Mouse (Mus musculus) neural tube, embryonic 11.5 days (tissue): ENCODE results near the gene Jag1. TPM values are rescaled to one million over a fixed set of nuclear protein-coding genes. Genes with fewer than 3 reads are reported as not detected.

ENCODE experiments used
- ATAC-seq: fragments of 200-750 bp; cut with Nextera tagmentation; 2 replicates; pipeline ENCODE4 v1.8.0; 2017; ENCODE audit warnings: moderate number of reproducible peaks, mild to moderate bottlenecking, moderate TSS enrichment, moderate library complexity; ENCODE audit not compliant: insufficient read depth, low FRiP score, low TSS enrichment
- DNase-seq: peaks from one replicate; pipeline ENCODE4 v3.0.0-alpha.2; 2015; ENCODE audit warnings: low spot score
- H3K27ac ChIP-seq: fragments of 300-500 bp; sonication (generic); 2 replicates; pipeline ENCODE4 v1.5.1; 2014; ENCODE audit warnings: low read depth, mild to moderate bottlenecking, low read length
- H3K27me3 ChIP-seq: fragments of 300-500 bp; sonication (generic); 2 replicates; pipeline ENCODE4 v1.6.1; 2014; ENCODE audit warnings: mild to moderate bottlenecking, low read length, mixed read lengths; ENCODE audit not compliant: control insufficient read depth, insufficient read depth
- H3K36me3 ChIP-seq: fragments of 300-500 bp; sonication (generic); 2 replicates; pipeline ENCODE4 v1.6.1; 2014; ENCODE audit warnings: mild to moderate bottlenecking, low read length, moderate library complexity, mixed read lengths; ENCODE audit not compliant: control insufficient read depth, insufficient read depth
- H3K4me1 ChIP-seq: fragments of 300-500 bp; sonication (generic); 2 replicates; pipeline ENCODE4 v1.6.1; 2014; ENCODE audit warnings: low read length, mixed read lengths; ENCODE audit not compliant: control insufficient read depth, insufficient read depth
- H3K4me2 ChIP-seq: fragments of 300-500 bp; sonication (generic); 2 replicates; pipeline ENCODE4 v1.6.1; 2014; ENCODE audit warnings: low read depth, mild to moderate bottlenecking, moderate library complexity
- H3K4me3 ChIP-seq: fragments of 300-500 bp; sonication (generic); 2 replicates; pipeline ENCODE4 v1.5.1; 2014; ENCODE audit warnings: low read depth, low read length
- H3K9ac ChIP-seq: fragments of 300-500 bp; sonication (generic); 2 replicates; pipeline ENCODE4 v1.6.1; 2014; ENCODE audit warnings: mild to moderate bottlenecking, low read length
- H3K9me3 ChIP-seq: fragments of 300-500 bp; sonication (generic); 2 replicates; pipeline ENCODE4 v1.6.1; 2016; ENCODE audit warnings: low read length; ENCODE audit not compliant: control insufficient read depth
- WGBS: fragments of 180-500 bp; shearing (Covaris S2); extraction: QIAGEN DNeasy Blood & Tissue Kit; methylation state at CpG from one replicate; pipeline ENCODE4 v1.1.7; 2014; 5-methylcytosine and 5-hydroxymethylcytosine counted together
- polyA plus RNA-seq: library from polyadenylated mRNA; unstranded; fragments of >200 nt; fragmentation: Nextera tagmentation; extraction: Ambion mirVana; gene quantifications from 2 replicates; pipeline ENCODE4 v1.2.1, GENCODE M21; 2014

Jag1 gene
- polyA plus RNA-seq, 1 experiment from 2014 or later: 25.6 TPM

- DNase-seq (no peak), ATAC-seq (no peak)
- Histone ChIP-seq H3K27ac (no peak overlapping the region), H3K4me1 (peaks cover 2% of the 10 kb centered on the region; the same call in 1 of the 2 replicates), H3K27me3 (no peaks in the 10 kb centered on the region), H3K4me2 (no peak overlapping the region), H3K9ac (no peak overlapping the region), H3K4me3 (no peak overlapping the region), H3K36me3 (no peaks in the 10 kb centered on the region; the same call in 1 of the 2 replicates), H3K9me3 (no peaks in the 10 kb centered on the region)
- 42% methylated on average over 10 of the region's 10 CpGs for WGBS
Measured at GRCm38 (mm10) chr2:137079721-137080320, 36.6 kb downstream of the Jag1 start.

- Histone ChIP-seq H3K27ac (no peak overlapping the region), H3K4me1 (peaks cover 8% of the 10 kb centered on the region), H3K9ac (no peak overlapping the region), H3K36me3 (no peaks in the 10 kb centered on the region), H3K4me2 (no peak overlapping the region), H3K9me3 (no peaks in the 10 kb centered on the region), H3K4me3 (no peak overlapping the region), H3K27me3 (no peaks in the 10 kb centered on the region)
- no peak for DNase-seq
- ATAC-seq: no peak
- WGBS: 72% methylated on average over 4 of the region's 4 CpGs
Measured at GRCm38 (mm10) chr2:137078771-137079170, 37.7 kb downstream of the Jag1 start.

- DNase-seq: no peak
- Histone ChIP-seq H3K27me3 (no peaks in the 10 kb centered on the region), H3K4me1 (peaks cover 15% of the 10 kb centered on the region), H3K4me3 (no peak overlapping the region), H3K36me3 (no peaks in the 10 kb centered on the region), H3K4me2 (no peak overlapping the region), H3K9ac (no peak overlapping the region), H3K27ac (no peak overlapping the region), H3K9me3 (no peaks in the 10 kb centered on the region)
- 15% methylated on average over 2 of the region's 2 CpGs for WGBS
- ATAC-seq: no peak
Measured at GRCm38 (mm10) chr2:137074313-137074620, 42.2 kb downstream of the Jag1 start.

- Histone ChIP-seq H3K27ac (0 out of 2 replicates have a peak overlapping the region, but pooled peaks have one; percentile 14), H3K27me3 (no peaks in the 10 kb centered on the region), H3K4me1 (peaks cover 15% of the 10 kb centered on the region), H3K36me3 (no peaks in the 10 kb centered on the region), H3K9me3 (no peaks in the 10 kb centered on the region), H3K4me2 (no peak overlapping the region), H3K9ac (no peak overlapping the region), H3K4me3 (no peak overlapping the region)
- 28% methylated on average over 16 of the region's 16 CpGs for WGBS
- no peak for DNase-seq
- ATAC-seq: peak; percentile 32
Measured at GRCm38 (mm10) chr2:137073473-137074312, 42.8 kb downstream of the Jag1 start.

GRCm38 (mm10) chr2:137067479-137068110 is 48.8 kb downstream of the Jag1 start:
- DNase-seq (no peak), ATAC-seq (no peak)
- Histone ChIP-seq H3K9ac (no peak overlapping the region), H3K27ac (no peak overlapping the region), H3K36me3 (no peaks in the 10 kb centered on the region), H3K4me2 (no peak overlapping the region), H3K4me3 (no peak overlapping the region), H3K4me1 (peaks cover 22% of the 10 kb centered on the region), H3K9me3 (no peaks in the 10 kb centered on the region), H3K27me3 (no peaks in the 10 kb centered on the region)
- whole genome bisulfite sequencing: 81% methylated on average over 10 of the region's 10 CpGs

GRCm38 (mm10) chr2:137064513-137064912 is 51.9 kb downstream of the Jag1 start:
- H3K27me3 ChIP-seq: no peaks in the 10 kb centered on the region
- peak; percentile 78 for ATAC-seq
- H3K4me3 ChIP-seq: no peak overlapping the region
- 42% methylated on average over 3 of the region's 3 CpGs for WGBS
- no peak overlapping the region for H3K27ac ChIP-seq
- H3K4me2 ChIP-seq: no peak overlapping the region
- H3K9me3 ChIP-seq: no peaks in the 10 kb centered on the region
- H3K4me1 ChIP-seq: peaks cover 22% of the 10 kb centered on the region
- no peak overlapping the region for H3K9ac ChIP-seq
- DNase-seq: no peak
- no peaks in the 10 kb centered on the region for H3K36me3 ChIP-seq

- no peak overlapping the region for H3K4me2 ChIP-seq
- no peaks in the 10 kb centered on the region for H3K9me3 ChIP-seq
- no peaks in the 10 kb centered on the region for H3K27me3 ChIP-seq
- DNase-seq (no peak), ATAC-seq (peak; percentile 36)
- H3K36me3 ChIP-seq: no peaks in the 10 kb centered on the region
- WGBS: 73% methylated on average over 1 of the region's 1 CpGs
- peaks cover 22% of the 10 kb centered on the region for H3K4me1 ChIP-seq
- no peak overlapping the region for H3K9ac ChIP-seq
- no peak overlapping the region for H3K27ac ChIP-seq
- no peak overlapping the region for H3K4me3 ChIP-seq
Measured at GRCm38 (mm10) chr2:137063829-137064228, 52.6 kb downstream of the Jag1 start.

- no peak overlapping the region for H3K4me2 ChIP-seq
- no peak overlapping the region for H3K4me3 ChIP-seq
- H3K27me3 ChIP-seq: no peaks in the 10 kb centered on the region
- 87% methylated on average over 1 of the region's 1 CpGs for WGBS
- DNase-seq (no peak), ATAC-seq (no peak)
- H3K4me1 ChIP-seq: no peaks in the 10 kb centered on the region
- H3K9me3 ChIP-seq: no peaks in the 10 kb centered on the region
- H3K27ac ChIP-seq: no peak overlapping the region
- no peaks in the 10 kb centered on the region for H3K36me3 ChIP-seq
- H3K9ac ChIP-seq: no peak overlapping the region
Measured at GRCm38 (mm10) chr2:137049906-137050305, 66.5 kb downstream of the Jag1 start.
